Mouse (Mus musculus) E14TG2a.4 (cell line): ENCODE results near the gene Gm14548.

Source experiments
- CTCF ChIP-seq: conservative IDR thresholded peaks from 2 replicates; pipeline ENCODE4 v1.5.1; 2014; ENCODE audit warnings: low read length
- NANOG ChIP-seq: IDR thresholded peaks from 2 replicates; pipeline ENCODE4 v1.6.1; 2014; ENCODE audit warnings: borderline replicate concordance, low read length, mixed read lengths
- POU5F1 ChIP-seq: IDR thresholded peaks from 2 replicates; pipeline ENCODE4 v1.6.1; 2014; ENCODE audit warnings: low read length, borderline replicate concordance

- TF ChIP-seq CTCF: peak; percentile 28
- no peak for TF ChIP-seq NANOG
- no peak for TF ChIP-seq POU5F1
These were observed 5.8 kb upstream of the Gm14548 start for GRCm38 (mm10) chr7:3903704-3904103.
